Mouse (Mus musculus) lung, embryonic 15.5 days (tissue): ENCODE results near the gene Gm5108. TPM values are rescaled to one million over a fixed set of nuclear protein-coding genes. Genes with fewer than 3 reads are reported as not detected.

Experiments used
- ATAC-seq: fragments of 200-750 bp; cut with Nextera tagmentation; 2 replicates; pipeline ENCODE4 v1.8.0; 2017; ENCODE audit warnings: moderate number of reproducible peaks, borderline replicate concordance; ENCODE audit not compliant: low FRiP score, low TSS enrichment; ENCODE audit errors: extremely low read depth
- H3K27ac ChIP-seq: fragments of 300-500 bp; sonication (generic); 2 replicates; pipeline ENCODE4 v1.5.1; 2015; ENCODE audit warnings: moderate library complexity, mild to moderate bottlenecking, inconsistent platforms
- H3K27me3 ChIP-seq: fragments of 300-500 bp; sonication (generic); 2 replicates; pipeline ENCODE4 v1.6.1; 2015; ENCODE audit warnings: inconsistent platforms
- H3K36me3 ChIP-seq: fragments of 300-500 bp; sonication (generic); 2 replicates; pipeline ENCODE4 v1.6.1; 2015; ENCODE audit warnings: inconsistent platforms
- H3K4me1 ChIP-seq: fragments of 300-500 bp; sonication (generic); 2 replicates; pipeline ENCODE4 v1.6.1; 2015; ENCODE audit warnings: inconsistent platforms
- H3K4me2 ChIP-seq: fragments of 300-500 bp; sonication (generic); 2 replicates; pipeline ENCODE4 v1.6.1; 2015; ENCODE audit warnings: inconsistent platforms, mild to moderate bottlenecking, moderate library complexity
- H3K4me3 ChIP-seq: fragments of 300-500 bp; sonication (generic); 2 replicates; pipeline ENCODE4 v1.5.1; 2015; ENCODE audit warnings: mild to moderate bottlenecking, inconsistent platforms
- H3K9ac ChIP-seq: fragments of 300-500 bp; sonication (generic); 2 replicates; pipeline ENCODE4 v1.6.1; 2015; ENCODE audit warnings: inconsistent platforms
- H3K9me3 ChIP-seq: fragments of 300-500 bp; sonication (generic); 2 replicates; pipeline ENCODE4 v1.6.1; 2016; ENCODE audit warnings: inconsistent platforms
- WGBS: fragments of 180-500 bp; shearing (Covaris S2); methylation state at CpG from one replicate; pipeline ENCODE4 v1.1.7; 2015; 5-methylcytosine and 5-hydroxymethylcytosine counted together
- polyA plus RNA-seq: library from polyadenylated mRNA; unstranded; fragments of >200 nt; fragmentation: Nextera tagmentation; extraction: Ambion mirVana; gene quantifications from 2 replicates; pipeline ENCODE4 v1.2.1, GENCODE M21; 2015

Gene Gm5108
- polyA plus RNA-seq, 1 experiment from 2014 or later = not detected

DNA sequence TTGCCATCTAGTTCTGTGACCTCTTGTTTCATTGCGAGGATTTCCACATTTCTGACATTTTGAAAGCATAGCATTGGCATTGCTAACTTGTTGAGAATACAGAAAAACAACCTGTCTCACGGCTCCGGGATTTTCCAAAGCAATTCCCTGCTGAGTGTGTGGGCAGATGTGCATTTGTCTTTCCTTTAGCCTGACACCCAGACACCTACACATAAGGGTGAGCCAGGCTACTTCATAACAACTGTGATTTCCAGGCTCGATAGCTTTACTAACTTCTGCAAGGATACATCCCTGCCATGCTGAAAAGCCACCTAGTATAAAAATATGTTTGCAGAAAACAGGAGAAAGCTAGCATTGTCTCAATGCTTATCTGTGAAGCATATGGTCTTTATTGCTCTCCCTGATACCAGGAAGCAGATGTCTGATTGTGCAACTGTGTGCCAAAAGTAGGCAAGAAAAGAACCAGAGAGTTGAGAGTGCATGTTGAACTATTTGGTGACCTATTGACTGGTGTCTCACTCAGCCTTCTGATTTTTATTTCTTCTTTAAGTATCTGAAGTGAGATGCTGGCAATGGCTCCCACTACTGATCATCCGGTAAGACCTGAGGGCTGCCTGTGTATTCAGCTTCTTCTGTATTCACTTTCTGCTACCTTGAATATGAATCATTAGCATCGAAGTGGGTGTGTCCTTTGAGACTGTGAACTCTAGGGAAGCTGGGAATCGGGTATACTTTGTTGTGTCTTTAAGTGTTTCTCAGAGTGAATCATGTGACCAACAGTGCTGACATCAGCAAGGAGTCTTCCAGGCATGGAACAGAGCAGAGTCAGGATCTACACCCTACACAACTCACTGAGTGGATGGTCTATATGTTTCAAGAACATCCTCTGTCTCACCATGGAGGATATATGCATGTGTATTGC, 20.5 kb downstream of the Gm5108 start:
- Histone ChIP-seq H3K4me1 (no peaks in the 10 kb centered on the region), H3K4me3 (no peak overlapping the region), H3K9ac (no peak overlapping the region), H3K36me3 (no peaks in the 10 kb centered on the region), H3K27me3 (no peaks in the 10 kb centered on the region), H3K9me3 (no peaks in the 10 kb centered on the region), H3K27ac (no peak overlapping the region), H3K4me2 (no peak overlapping the region)
- 78% methylated on average over 7 of the region's 7 CpGs for WGBS
- ATAC-seq = no peak

DNA sequence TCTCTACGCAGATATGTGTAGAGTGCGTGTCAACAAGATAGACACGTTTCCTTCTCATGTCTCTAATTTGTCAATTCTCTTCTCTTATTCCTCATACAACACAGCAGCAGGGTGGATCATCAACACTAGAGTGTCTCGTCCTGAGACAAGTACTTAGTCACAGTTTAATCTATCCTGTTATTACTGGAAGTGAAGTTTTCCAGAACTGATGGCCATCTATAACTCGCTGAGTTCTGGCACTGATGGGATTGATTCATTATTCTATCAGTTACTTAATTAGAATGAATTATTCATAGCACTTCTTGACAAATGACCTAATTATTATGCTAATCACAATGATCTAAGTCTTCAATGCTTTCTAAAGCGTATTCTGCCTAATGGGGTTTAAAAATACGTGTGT, 28.1 kb downstream of the Gm5108 start:
- Histone ChIP-seq H3K27me3 (no peaks in the 10 kb centered on the region), H3K27ac (no peak overlapping the region), H3K4me1 (no peaks in the 10 kb centered on the region), H3K9me3 (no peaks in the 10 kb centered on the region), H3K4me2 (no peak overlapping the region), H3K9ac (no peak overlapping the region), H3K36me3 (no peaks in the 10 kb centered on the region), H3K4me3 (no peak overlapping the region)
- no peak for ATAC-seq
- 78% methylated on average over 7 of the region's 7 CpGs for WGBS

DNA sequence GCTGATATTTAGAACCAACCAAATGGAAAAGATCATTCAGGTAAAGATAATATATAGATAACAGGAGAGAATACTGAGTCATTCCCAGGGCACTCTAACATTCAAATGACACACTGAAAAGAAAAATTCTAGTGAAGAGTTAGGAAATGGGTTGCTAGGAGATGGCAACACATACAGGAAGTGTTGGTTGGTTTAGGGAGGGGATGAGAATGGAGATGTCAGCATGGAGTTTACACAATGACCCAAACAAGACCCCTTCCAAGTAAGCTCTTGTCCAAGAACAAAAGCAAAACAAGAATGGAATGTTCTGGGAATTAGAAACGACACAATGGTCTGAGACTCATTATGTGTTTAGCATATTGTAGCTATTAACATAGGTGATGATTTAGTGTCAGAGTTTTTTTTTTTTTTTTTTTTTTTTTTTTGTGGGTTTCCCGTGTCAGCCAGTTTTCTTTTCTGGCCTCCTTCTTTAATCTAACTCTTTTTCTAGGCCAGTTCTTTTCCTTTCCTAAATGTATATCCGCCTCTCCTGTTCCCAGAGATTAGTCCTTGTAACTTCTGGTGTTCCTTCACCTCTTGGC, 40.6 kb downstream of the Gm5108 start:
- H3K9me3 ChIP-seq = no peaks in the 10 kb centered on the region
- H3K27me3 ChIP-seq = no peaks in the 10 kb centered on the region
- H3K36me3 ChIP-seq = no peaks in the 10 kb centered on the region
- WGBS = 63% methylated on average over 3 of the region's 3 CpGs
- no peak for ATAC-seq
- H3K4me1 ChIP-seq = no peaks in the 10 kb centered on the region
- no peak overlapping the region for H3K27ac ChIP-seq
- no peak overlapping the region for H3K4me2 ChIP-seq
- no peak overlapping the region for H3K4me3 ChIP-seq
- no peak overlapping the region for H3K9ac ChIP-seq

DNA sequence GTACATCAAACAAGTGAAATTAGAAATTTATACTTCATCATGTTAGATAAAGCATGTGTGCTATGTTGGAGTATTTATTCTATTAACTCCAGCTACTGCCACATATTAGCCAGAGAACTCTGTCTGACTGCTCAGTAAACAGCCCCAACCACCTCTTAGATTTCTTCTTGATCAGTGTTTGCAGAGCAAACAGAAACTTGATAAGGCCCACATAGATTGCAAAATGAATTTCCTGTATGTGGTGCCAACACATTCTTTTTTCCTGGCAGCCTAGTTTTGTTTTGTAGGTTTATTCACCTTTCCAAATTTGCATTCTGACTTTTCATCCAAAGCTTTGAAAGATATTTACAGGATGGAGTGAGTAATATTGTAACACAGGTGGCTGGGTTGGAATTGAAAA, 49.0 kb downstream of the Gm5108 start:
- Histone ChIP-seq H3K4me1 (no peaks in the 10 kb centered on the region), H3K9ac (no peak overlapping the region), H3K27me3 (no peaks in the 10 kb centered on the region), H3K36me3 (no peaks in the 10 kb centered on the region), H3K4me3 (no peak overlapping the region), H3K27ac (peak overlapping the region; percentile 59), H3K9me3 (no peaks in the 10 kb centered on the region), H3K4me2 (no peak overlapping the region)
- 0 out of 2 replicates have a peak, but pooled peaks have one; percentile 57 for ATAC-seq

DNA sequence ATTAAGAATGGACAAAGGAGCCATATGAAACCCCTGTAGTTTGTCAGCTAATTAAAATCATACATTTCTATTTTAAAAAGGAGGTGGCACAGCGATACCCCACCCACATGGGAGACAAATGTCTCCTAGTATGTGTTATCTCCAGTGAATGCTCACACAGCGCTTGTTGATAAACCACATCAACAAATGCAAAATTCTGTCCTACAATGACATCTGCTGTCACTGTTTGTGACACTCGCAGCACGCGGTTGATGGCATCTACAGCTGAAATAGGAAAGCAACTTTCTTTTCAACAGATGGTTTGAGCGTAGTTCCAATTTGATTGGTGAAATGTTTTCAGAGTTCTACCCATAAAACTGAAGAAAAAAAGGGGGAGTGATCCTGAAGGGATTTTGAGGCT, 61.1 kb downstream of the Gm5108 start:
- H3K9me3 ChIP-seq = no peaks in the 10 kb centered on the region
- no peak overlapping the region for H3K4me3 ChIP-seq
- H3K36me3 ChIP-seq = no peaks in the 10 kb centered on the region
- no peak overlapping the region for H3K9ac ChIP-seq
- 87% methylated on average over 6 of the region's 6 CpGs for WGBS
- H3K27me3 ChIP-seq = no peaks in the 10 kb centered on the region
- H3K4me2 ChIP-seq = no peak overlapping the region
- H3K4me1 ChIP-seq = no peaks in the 10 kb centered on the region
- no peak overlapping the region for H3K27ac ChIP-seq
- no peak for ATAC-seq

DNA sequence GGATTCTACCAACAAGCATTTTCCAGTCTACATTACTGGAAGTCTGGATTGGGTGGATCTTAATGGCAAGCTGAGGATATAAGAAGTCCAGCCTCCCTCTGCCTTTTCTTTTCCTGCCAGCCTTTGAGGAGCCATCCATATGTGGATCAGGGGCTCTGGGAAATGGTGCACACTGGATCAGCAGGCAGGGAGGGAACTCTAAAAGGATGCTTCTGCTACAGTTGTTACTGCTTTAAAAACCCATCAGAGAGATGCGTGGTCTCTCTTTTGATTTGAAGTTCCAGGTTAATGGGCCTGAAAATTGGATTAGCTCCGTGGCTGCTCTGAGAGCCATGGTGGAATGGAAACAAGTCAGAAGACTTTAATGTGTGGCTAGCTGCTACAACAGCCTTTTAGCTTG, 62.4 kb downstream of the Gm5108 start:
- H3K9ac ChIP-seq = no peak overlapping the region
- H3K36me3 ChIP-seq = no peaks in the 10 kb centered on the region
- H3K27ac ChIP-seq = no peak overlapping the region
- WGBS = 69% methylated on average over 2 of the region's 2 CpGs
- H3K4me3 ChIP-seq = no peak overlapping the region
- no peaks in the 10 kb centered on the region for H3K27me3 ChIP-seq
- no peak overlapping the region for H3K4me2 ChIP-seq
- no peaks in the 10 kb centered on the region for H3K4me1 ChIP-seq
- ATAC-seq = no peak
- H3K9me3 ChIP-seq = no peaks in the 10 kb centered on the region

DNA sequence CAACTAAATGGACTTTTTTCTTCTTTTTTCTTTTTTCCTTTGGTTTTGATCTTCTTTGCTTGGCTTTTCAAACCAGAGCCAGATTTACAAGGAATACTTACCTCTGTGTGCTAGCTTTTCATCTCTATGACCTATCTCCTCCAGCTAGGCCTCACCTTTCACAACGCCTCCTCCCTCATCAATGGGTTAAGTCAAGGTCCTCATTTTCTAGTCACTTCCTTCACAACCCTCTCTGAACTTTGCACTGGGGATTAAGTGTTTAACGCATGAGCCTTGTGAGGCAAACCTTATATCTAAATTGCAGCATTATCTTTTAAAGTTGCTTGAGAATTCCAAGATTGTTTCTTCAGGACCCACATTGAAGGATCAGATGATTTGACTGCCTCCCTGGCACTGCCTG, 63.0 kb downstream of the Gm5108 start:
- Histone ChIP-seq H3K9me3 (no peaks in the 10 kb centered on the region), H3K4me3 (no peak overlapping the region), H3K9ac (no peak overlapping the region), H3K27ac (no peak overlapping the region), H3K27me3 (no peaks in the 10 kb centered on the region), H3K36me3 (no peaks in the 10 kb centered on the region), H3K4me2 (no peak overlapping the region), H3K4me1 (no peaks in the 10 kb centered on the region)
- no peak for ATAC-seq
- WGBS = 72% methylated on average over 2 of the region's 2 CpGs

DNA sequence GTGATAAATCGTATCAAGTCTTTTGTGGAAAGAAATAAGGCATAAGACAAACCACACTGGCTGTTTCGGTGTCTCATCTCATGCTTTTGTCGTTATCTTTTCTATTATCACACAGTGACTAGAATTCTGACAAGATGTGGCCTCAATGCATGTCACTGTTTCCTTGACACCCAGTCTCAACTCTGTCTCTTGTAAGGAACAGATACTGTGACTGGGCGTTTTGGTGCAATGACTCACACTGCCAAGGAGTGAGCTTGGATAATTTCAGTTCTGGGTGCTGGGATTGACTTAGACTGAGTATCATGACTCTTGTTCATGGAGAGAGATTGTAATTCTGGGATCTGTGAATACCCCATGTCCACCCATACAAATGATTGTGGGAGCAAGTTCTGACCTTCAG, 65.6 kb downstream of the Gm5108 start:
- Histone ChIP-seq H3K9ac (no peak overlapping the region), H3K27ac (no peak overlapping the region), H3K9me3 (no peaks in the 10 kb centered on the region), H3K4me2 (no peak overlapping the region), H3K4me3 (no peak overlapping the region), H3K4me1 (no peaks in the 10 kb centered on the region), H3K36me3 (no peaks in the 10 kb centered on the region), H3K27me3 (no peaks in the 10 kb centered on the region)
- ATAC-seq = no peak
- whole genome bisulfite sequencing = 77% methylated on average over 4 of the region's 4 CpGs

DNA sequence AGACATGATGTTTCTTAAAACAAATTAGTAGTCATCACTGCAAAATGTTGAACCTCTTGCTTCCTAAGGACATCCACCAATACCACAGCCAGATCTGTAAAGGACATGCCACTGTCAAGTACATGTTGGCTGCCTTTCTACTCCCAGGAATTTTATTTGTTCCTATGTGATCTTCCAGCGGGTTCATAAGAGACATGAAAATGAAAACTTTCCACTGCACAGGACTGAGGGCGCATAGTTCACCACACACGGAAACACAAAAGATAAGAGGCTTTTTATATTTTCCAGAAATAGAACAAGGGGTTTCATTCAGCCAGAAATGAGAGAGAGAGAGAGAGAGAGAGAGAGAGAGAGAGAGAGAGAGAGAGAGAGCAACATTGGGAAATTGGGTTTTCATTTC, 70.1 kb downstream of the Gm5108 start:
- Histone ChIP-seq H3K4me2 (no peak overlapping the region), H3K36me3 (no peaks in the 10 kb centered on the region), H3K9ac (no peak overlapping the region), H3K27me3 (no peaks in the 10 kb centered on the region), H3K9me3 (no peaks in the 10 kb centered on the region), H3K4me3 (no peak overlapping the region), H3K27ac (peak overlapping the region; percentile 50), H3K4me1 (0 out of 2 replicates have a peak, but pooled peaks cover 4% of the 10 kb centered on the region)
- no peak for ATAC-seq
- 37% methylated on average over 3 of the region's 3 CpGs for WGBS

DNA sequence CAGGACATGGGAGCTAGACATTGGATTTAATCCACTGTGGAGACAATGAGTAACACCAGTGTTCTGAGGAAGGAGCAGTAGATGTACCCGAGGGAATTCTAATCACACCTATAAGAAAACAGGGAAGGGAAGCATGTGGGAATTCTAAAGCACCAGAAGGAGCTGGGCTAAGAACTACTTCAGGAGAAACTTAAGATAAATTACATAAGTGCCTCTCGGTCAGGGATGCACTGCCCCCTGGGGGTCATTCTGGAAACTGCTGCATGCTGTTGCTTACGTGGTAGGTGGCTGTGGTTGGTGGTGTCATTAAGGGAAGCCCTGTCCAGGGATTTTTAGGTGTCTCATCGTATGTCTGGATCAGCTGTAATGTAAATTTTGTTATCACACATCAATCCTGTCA, 71.1 kb downstream of the Gm5108 start:
- peak; percentile 35; the same call in 1 of the 2 replicates for ATAC-seq
- H3K27me3 ChIP-seq = no peaks in the 10 kb centered on the region
- WGBS = 6% methylated on average over 4 of the region's 4 CpGs

DNA sequence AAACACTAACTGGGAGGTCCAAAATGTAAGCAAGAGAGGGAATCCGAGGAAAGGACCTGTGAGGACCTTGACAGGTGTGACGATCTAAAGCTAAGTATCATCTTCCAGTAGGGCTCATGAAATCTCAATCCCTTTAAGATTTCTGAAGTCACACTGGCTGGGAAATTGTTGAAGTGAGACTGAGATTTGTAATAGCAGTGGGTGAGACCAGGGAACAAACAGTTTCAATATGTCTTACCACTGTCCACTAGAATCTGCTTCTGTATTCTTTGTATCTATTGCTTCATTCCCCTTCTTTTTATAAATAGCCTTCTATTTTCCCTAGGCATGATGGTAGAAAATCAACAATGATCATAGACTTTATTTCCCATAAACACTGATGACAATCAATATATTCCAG, 79.4 kb downstream of the Gm5108 start:
- Histone ChIP-seq H3K9me3 (no peaks in the 10 kb centered on the region), H3K4me2 (no peak overlapping the region), H3K4me1 (no peaks in the 10 kb centered on the region), H3K4me3 (no peak overlapping the region), H3K27ac (no peak overlapping the region), H3K36me3 (no peaks in the 10 kb centered on the region), H3K9ac (no peak overlapping the region), H3K27me3 (no peaks in the 10 kb centered on the region)
- 59% methylated on average over 2 of the region's 2 CpGs for WGBS
- no peak for ATAC-seq

More for the DNA sequence above, 71.1 kb downstream of the Gm5108 start:
- Histone ChIP-seq H3K4me3 (no peak overlapping the region), H3K4me2 (no peak overlapping the region), H3K9ac (no peak overlapping the region), H3K27ac (peak overlapping the region; percentile 41; the same call in 1 of the 2 replicates), H3K36me3 (no peaks in the 10 kb centered on the region), H3K4me1 (0 out of 2 replicates have a peak, but pooled peaks cover 4% of the 10 kb centered on the region), H3K9me3 (no peaks in the 10 kb centered on the region)
